Mouse (Mus musculus) liver (tissue): ENCODE measurements at regions not wholly inside any gene's neighbourhood (a gene's known extent, or its start where the extent isn't known, plus 50 kb on each side); places are given as distances from the start of the nearest gene placed in this dataset.

ENCODE experiments used
- DNase-seq: peaks from one replicate; pipeline ENCODE4 v3.0.0-alpha.2; 2020; ENCODE audit warnings: mixed read lengths

GRCm38 (mm10) chr12:68500794-68501193, 658.2 kb downstream of the Rps29 start:
- DNase-seq: no peak

- peak; percentile 6 for DNase-seq
Measured at GRCm38 (mm10) chr12:68463032-68463431, 696.0 kb downstream of the Rps29 start.

GRCm38 (mm10) chr12:68458196-68458595, 700.8 kb downstream of the Rps29 start:
- no peak for DNase-seq

GRCm38 (mm10) chr12:68426601-68427000, 732.4 kb downstream of the Rps29 start:
- no peak for DNase-seq

GRCm38 (mm10) chr12:68425006-68425405, 734.0 kb downstream of the Rps29 start:
- DNase-seq: no peak
